Mouse (Mus musculus) adrenal gland, postnatal 36 days (tissue): ENCODE results near the gene Mvb12a. TPM values are rescaled to one million over a fixed set of nuclear protein-coding genes. Genes with fewer than 3 reads are reported as not detected.

Experiments used
- DNase-seq, 2 experiments: peaks; one replicate each; pipeline ENCODE4 v3.0.0; 2021; ENCODE audit warnings: mixed read lengths in 1 of 2
- total RNA-seq, 2 experiments: library from RNA; stranded (reverse); gene quantifications; 2 replicates each; pipeline ENCODE4 v1.2.3; 2021

The Mvb12a gene
- total RNA-seq, 2 experiments from 2014 or later, result 65.8 to 78.6 TPM

- no peak for DNase-seq
Observed at GRCm38 (mm10) chr8:71526272-71526671, 16.4 kb upstream of the Mvb12a start.

GRCm38 (mm10) chr8:71527162-71527870 is 15.4 kb upstream of the Mvb12a start:
- no peak for DNase-seq

- peak in 1 of 2 experiments; percentile 37 for DNase-seq
Observed at GRCm38 (mm10) chr8:71528362-71529073, 14.2 kb upstream of the Mvb12a start.

- DNase-seq, result peak; percentile 37 to 58
Observed at GRCm38 (mm10) chr8:71530735-71531467, 11.8 kb upstream of the Mvb12a start.

GRCm38 (mm10) chr8:71534263-71534810 is 8.4 kb upstream of the Mvb12a start:
- DNase-seq, result no peak

- DNase-seq, result no peak
Observed at GRCm38 (mm10) chr8:71535663-71536062, 7.1 kb upstream of the Mvb12a start.

GRCm38 (mm10) chr8:71537028-71537867 is 5.5 kb upstream of the Mvb12a start, which contains the start of gene Bst2:
TSS of gene Bst2 (minus strand) at chr8:71537456.
- DNase-seq, result peak; percentile 93 to 95

GRCm38 (mm10) chr8:71543755-71544154 is 1.0 kb downstream of the Mvb12a start:
- no peak for DNase-seq

- DNase-seq, result no peak
Observed at GRCm38 (mm10) chr8:71545053-71545452, 2.3 kb downstream of the Mvb12a start.

- DNase-seq, result no peak
Observed at GRCm38 (mm10) chr8:71547590-71547989, 4.9 kb downstream of the Mvb12a start.

GRCm38 (mm10) chr8:71550754-71551153 is 8.0 kb downstream of the Mvb12a start:
- DNase-seq, result no peak

GRCm38 (mm10) chr8:71552770-71553169 is 10.0 kb downstream of the Mvb12a start:
- no peak for DNase-seq

- DNase-seq, result no peak
Observed at GRCm38 (mm10) chr8:71554001-71554400, 11.3 kb downstream of the Mvb12a start.

GRCm38 (mm10) chr8:71554644-71555043 is 11.9 kb downstream of the Mvb12a start:
- no peak for DNase-seq

- DNase-seq, result peak; percentile 38 to 41
Observed at GRCm38 (mm10) chr8:71558071-71558957, 15.6 kb downstream of the Mvb12a start, which contains the start of gene Tmem221. TSS of gene Tmem221 (minus strand) at chr8:71558871.

- peak; percentile 91 to 92 for DNase-seq
Observed at GRCm38 (mm10) chr8:71558958-71559690, 16.4 kb downstream of the Mvb12a start.

- DNase-seq, result no peak
Observed at GRCm38 (mm10) chr8:71560071-71560470, 17.3 kb downstream of the Mvb12a start.

- peak in 1 of 2 experiments; percentile 68 for DNase-seq
Observed at GRCm38 (mm10) chr8:71560765-71561164, 18.0 kb downstream of the Mvb12a start.

GRCm38 (mm10) chr8:71561401-71561800 is 18.7 kb downstream of the Mvb12a start:
- peak; percentile 67 to 70 for DNase-seq

GRCm38 (mm10) chr8:71562751-71563150 is 20.0 kb downstream of the Mvb12a start:
- peak; percentile 89 to 94 for DNase-seq
